Mouse (Mus musculus) lung, embryonic 14.5 days (tissue): ENCODE measurements around the gene Olfr522. TPM values are rescaled to one million over a fixed set of nuclear protein-coding genes. Genes with fewer than 3 reads are reported as not detected.

ENCODE experiments used
- ATAC-seq: fragments of 200-750 bp; cut with Nextera tagmentation; 2 replicates; pipeline ENCODE4 v1.8.0; 2017; ENCODE audit warnings: mild to moderate bottlenecking, moderate TSS enrichment, moderate library complexity; ENCODE audit not compliant: insufficient read depth
- DNase-seq: peaks from one replicate; pipeline ENCODE4 v3.0.0-alpha.2; 2015
- H3K27ac ChIP-seq: fragments of 300-500 bp; sonication (generic); 2 replicates; pipeline ENCODE4 v1.5.1; 2014; ENCODE audit warnings: low read depth, mild to moderate bottlenecking, moderate library complexity
- H3K27me3 ChIP-seq: fragments of 300-500 bp; sonication (generic); 2 replicates; pipeline ENCODE4 v1.6.1; 2014; ENCODE audit warnings: low read length, control low read depth; ENCODE audit not compliant: insufficient read depth
- H3K36me3 ChIP-seq: fragments of 300-500 bp; sonication (generic); 2 replicates; pipeline ENCODE4 v1.6.1; 2014; ENCODE audit warnings: control low read depth; ENCODE audit not compliant: insufficient read depth
- H3K4me1 ChIP-seq: fragments of 300-500 bp; sonication (generic); 2 replicates; pipeline ENCODE4 v1.6.1; 2014; ENCODE audit warnings: antibody characterized with exemption, control low read depth; ENCODE audit not compliant: insufficient read depth
- H3K4me2 ChIP-seq: fragments of 300-500 bp; sonication (generic); 2 replicates; pipeline ENCODE4 v1.6.1; 2014; ENCODE audit warnings: mild to moderate bottlenecking
- H3K4me3 ChIP-seq: fragments of 300-500 bp; sonication (generic); 2 replicates; pipeline ENCODE4 v1.5.1; 2014; ENCODE audit warnings: low read depth, low read length
- H3K9ac ChIP-seq: fragments of 300-500 bp; sonication (generic); 2 replicates; pipeline ENCODE4 v1.6.1; 2014
- H3K9me3 ChIP-seq: fragments of 300-500 bp; sonication (generic); 2 replicates; pipeline ENCODE4 v1.6.1; 2016; ENCODE audit warnings: low read depth, low read length, control low read depth
- CTCF ChIP-seq: IDR thresholded peaks from 2 replicates; pipeline ENCODE4 v1.5.1; 2016; ENCODE audit warnings: antibody characterized with exemption, low read depth
- WGBS: fragments of 180-500 bp; shearing (Covaris S2); extraction: QIAGEN DNeasy Blood & Tissue Kit; methylation state at CpG from one replicate; pipeline ENCODE4 v1.1.7; 2014; 5-methylcytosine and 5-hydroxymethylcytosine counted together
- polyA plus RNA-seq: library from polyadenylated mRNA; unstranded; fragments of >200 nt; fragmentation: Nextera tagmentation; extraction: Ambion mirVana; gene quantifications from 2 replicates; pipeline ENCODE4 v1.2.1, GENCODE M21; 2014

Olfr522 gene
- polyA plus RNA-seq, 1 experiment from 2014 or later = not detected

- peaks cover 14% of the 10 kb centered on the region for H3K36me3 ChIP-seq
- TF ChIP-seq CTCF = no peak
Measured at GRCm38 (mm10) chr7:140116329-140117054, 48.1 kb downstream of the Olfr522 start, which contains the start of gene Echs1. TSS of gene Echs1 (minus strand) at chr7:140116476.

GRCm38 (mm10) chr7:140115583-140116328, 48.8 kb downstream of the Olfr522 start, which contains the start of gene Paox:
TSS of gene Paox (plus strand) at chr7:140115799.
- peak within 1 kb of the TSS; percentile 59 for H3K4me3 ChIP-seq
- DNase-seq (peak; percentile 85), ATAC-seq (peak; percentile 86)
- peak within 1 kb of the TSS; percentile 69 for H3K9ac ChIP-seq
- H3K27ac ChIP-seq = peak within 1 kb of the TSS; percentile 75
- H3K9me3 ChIP-seq = no peaks in the 10 kb centered on the region
- H3K4me2 ChIP-seq = peak within 1 kb of the TSS; percentile 93
- no peak for TF ChIP-seq CTCF
- WGBS = under 1% methylated on average over 23 of the region's 23 CpGs
- peaks cover 20% of the 10 kb centered on the region for H3K36me3 ChIP-seq
- H3K27me3 ChIP-seq = no peaks in the 10 kb centered on the region
- 0 out of 2 replicates have a peak, but pooled peaks cover 3% of the 10 kb centered on the region for H3K4me1 ChIP-seq

More at GRCm38 (mm10) chr7:140116329-140117054, 48.1 kb downstream of the Olfr522 start, which contains the start of gene Echs1:
- peak within 1 kb of the TSS; percentile 93 for H3K4me2 ChIP-seq
- no peaks in the 10 kb centered on the region for H3K27me3 ChIP-seq
- 0 out of 2 replicates have a peak, but pooled peaks cover 3% of the 10 kb centered on the region for H3K4me1 ChIP-seq
- ATAC-seq = peak; percentile 96
- WGBS = 4% methylated on average over 28 of the region's 28 CpGs
- DNase-seq = peak; percentile 93
- peak within 1 kb of the TSS; percentile 69 for H3K9ac ChIP-seq
- H3K9me3 ChIP-seq = no peaks in the 10 kb centered on the region
- H3K27ac ChIP-seq = peak within 1 kb of the TSS; percentile 75
- peak within 1 kb of the TSS; percentile 59 for H3K4me3 ChIP-seq

- Histone ChIP-seq H3K4me2 (no peak overlapping the region), H3K4me1 (0 out of 2 replicates have a peak, but pooled peaks cover under 1% of the 10 kb centered on the region), H3K9me3 (no peaks in the 10 kb centered on the region), H3K27me3 (no peaks in the 10 kb centered on the region), H3K27ac (no peak overlapping the region), H3K9ac (no peak overlapping the region), H3K4me3 (no peak overlapping the region), H3K36me3 (peaks cover 55% of the 10 kb centered on the region)
- TF ChIP-seq CTCF = no peak
- DNase-seq (no peak), ATAC-seq (no peak)
- 64% methylated on average over 3 of the region's 3 CpGs for WGBS
Measured at GRCm38 (mm10) chr7:140111943-140112342, 52.6 kb downstream of the Olfr522 start.

Other genes starting within 250 kb of the Olfr522 start
- 0.14 TPM in 1 of 2 replicates, not detected in the other for gene Utf1, start 221.0 kb downstream of the Olfr522 start, polyA plus RNA-seq
- 0.30 and 0.37 TPM in 2 replicates for gene 6430531B16Rik, start 186.0 kb downstream of the Olfr522 start, polyA plus RNA-seq
- gene Adam8, start 172.2 kb downstream of the Olfr522 start, polyA plus RNA-seq = 1.7 and 2.0 TPM in 2 replicates
- 39.1 and 39.5 TPM in 2 replicates for gene Zfp511, start 128.4 kb downstream of the Olfr522 start, polyA plus RNA-seq
- 63.0 and 65.8 TPM in 2 replicates for gene Tubgcp2, start 128.1 kb downstream of the Olfr522 start, polyA plus RNA-seq
- gene Msx3, start 115.7 kb downstream of the Olfr522 start, polyA plus RNA-seq = not detected in 2 replicates
- 0.46 TPM in 1 of 2 replicates, not detected in the other for gene Caly, start 82.2 kb downstream of the Olfr522 start, polyA plus RNA-seq
- 0.43 TPM in 1 of 2 replicates, not detected in the other for gene Prap1, start 71.4 kb downstream of the Olfr522 start, polyA plus RNA-seq
- gene Fuom, start 62.3 kb downstream of the Olfr522 start, polyA plus RNA-seq = 10.5 and 16.5 TPM in 2 replicates
- gene Paox, start 49.0 kb downstream of the Olfr522 start, polyA plus RNA-seq = 21.3 and 24.8 TPM in 2 replicates
- gene Echs1, start 48.3 kb downstream of the Olfr522 start, polyA plus RNA-seq = 148 and 164 TPM in 2 replicates
- gene Mtg1, start 27.2 kb downstream of the Olfr522 start, polyA plus RNA-seq = 24.8 and 28.4 TPM in 2 replicates
- gene Sprn, start 9.9 kb downstream of the Olfr522 start, polyA plus RNA-seq = 0.12 and 0.20 TPM in 2 replicates
- gene Olfr523, start 8.5 kb upstream of the Olfr522 start, polyA plus RNA-seq = not detected in 2 replicates
- gene Olfr524, start 41.2 kb upstream of the Olfr522 start, polyA plus RNA-seq = not detected in 2 replicates
- not detected in 2 replicates for gene Cd163l1, start 53.5 kb upstream of the Olfr522 start, polyA plus RNA-seq
- gene 5830411N06Rik, start 82.5 kb upstream of the Olfr522 start, polyA plus RNA-seq = not detected in 2 replicates
- gene Olfr525, start 156.1 kb upstream of the Olfr522 start, polyA plus RNA-seq = not detected in 2 replicates
- gene Olfr527, start 169.3 kb upstream of the Olfr522 start, polyA plus RNA-seq = not detected in 2 replicates
- not detected in 2 replicates for gene Olfr60, start 196.9 kb upstream of the Olfr522 start, polyA plus RNA-seq
- not detected in 2 replicates for gene Olfr530, start 211.6 kb upstream of the Olfr522 start, polyA plus RNA-seq
- gene Olfr531, start 238.2 kb upstream of the Olfr522 start, polyA plus RNA-seq = not detected in 2 replicates